Comparison of ENCODE assay signal across 8 mouse cellular contexts in genomic region chr3:38484191-38485106, GRCm38 (mm10). TPM values are rescaled to one million over a fixed set of nuclear protein-coding genes. Genes with fewer than 3 reads are reported as not detected.
A peak's percentile ranks its signal among the peaks of the same experiment; 100 is the strongest.
DNase-seq lines count a peak whose midpoint lies in the region; ATAC-seq lines count a peak whose summit lies in the region.

Gene Ankrd50, minus strand, starts transcription at chr3:38484844.

- peak; percentile 98 for ATAC-seq in hindbrain, embryonic 11.5 days (ENCODE audit: low FRiP score)

- H3K4me3 ChIP-seq in hindbrain, embryonic 11.5 days (ENCODE audit: low read depth, low read length), result peak within 1 kb of the TSS; percentile 95

- no peaks in the 10 kb centered on the region for H3K27me3 ChIP-seq in hindbrain, embryonic 11.5 days (ENCODE audit: control insufficient read depth, insufficient read depth, low read length)

- under 1% methylated on average over 71 of the region's 81 CpGs for WGBS in hindbrain, embryonic 11.5 days

- H3K9me3 ChIP-seq in hindbrain, embryonic 11.5 days (ENCODE audit: control insufficient read depth, low read length), result no peaks in the 10 kb centered on the region

- H3K36me3 ChIP-seq in hindbrain, embryonic 11.5 days (ENCODE audit: control insufficient read depth, insufficient read depth, low read length), result no peaks in the 10 kb centered on the region

- peak within 1 kb of the TSS; percentile 98 for H3K9ac ChIP-seq in hindbrain, embryonic 11.5 days (ENCODE audit: low read depth, low read length)

- H3K27ac ChIP-seq in hindbrain, embryonic 11.5 days (ENCODE audit: low read depth, low read length), result peak within 1 kb of the TSS; percentile 94

- peak within 1 kb of the TSS; percentile 84 for H3K4me2 ChIP-seq in hindbrain, embryonic 11.5 days (replicated peaks; ENCODE audit: low read depth, low read length)

- H3K4me1 ChIP-seq in hindbrain, embryonic 11.5 days (replicated peaks; ENCODE audit: control insufficient read depth, insufficient read depth, low read length), result peaks cover 11% of the 10 kb centered on the region

- DNase-seq in Muller cell, postnatal 12 days (ENCODE audit: inconsistent ontology term), result peak; percentile 99
- peak; percentile 99 for DNase-seq in cerebellum, adult 9-11 months
- DNase-seq in frontal cortex, adult 2 months (ENCODE audit: extremely low spot score in 1 of 2, low spot score in 1 of 2), result peak; percentile 98
- peak; percentile 99 for DNase-seq in hindbrain, embryonic 11.5 days (ENCODE audit: low spot score)
- peak; percentile 99 for DNase-seq in layer of hippocampus, postnatal 10 days (ENCODE audit: low spot score in 2 of 2)
- DNase-seq in lung, postnatal 10 days, result peak; percentile 100
- DNase-seq in ovary, postnatal 36 days (ENCODE audit: low spot score), result peak; percentile 100
- peak; percentile 99 for DNase-seq in thymus, postnatal 25 days

RNA-seq across cellular contexts. Expression of gene Ankrd50, which starts in this region (rescaled TPM):
- polyA plus RNA-seq in frontal cortex, adult 2 months (2012; rRNA removed), result 35.5 and 36.6 TPM in 2 replicates
- 28.1 and 30.4 TPM in 2 replicates for polyA plus RNA-seq in hindbrain, embryonic 11.5 days (2014; fragmentation: Nextera tagmentation; extraction: Ambion mirVana)
- total RNA-seq in layer of hippocampus, postnatal 10 days (2021), result 10 to 100 TPM; 50.0 to 50.9 TPM

Comparison
In these comparisons a context has a peak if more than half of its experiments do, and no peak if none do; other contexts are left out.
1. Peak in every context shown above with its lines: DNase-seq, ATAC-seq, H3K4me3 ChIP-seq and H3K27ac ChIP-seq.